Mouse (Mus musculus): ENCODE measurements around the gene Mad1l1. TPM values are rescaled to one million over a fixed set of nuclear protein-coding genes. Genes with fewer than 3 reads are reported as not detected.

Mad1l1 gene
- polyA plus RNA-seq, 1 experiment from 2014 or later, result 44.2 TPM

GRCm38 (mm10) chr5:140194173-140194572, 127.2 kb downstream of the Mad1l1 start:
- Histone ChIP-seq H3K27me3 (ENCODE audit: control insufficient read depth, insufficient read depth, low read length) (no peaks in the 10 kb centered on the region), H3K4me2 (no peak overlapping the region), H3K4me3 (ENCODE audit: low read depth, low read length) (no peak overlapping the region), H3K9me3 (ENCODE audit: control insufficient read depth, low read length) (no peaks in the 10 kb centered on the region), H3K36me3 (ENCODE audit: control insufficient read depth, insufficient read depth, low read length) (no peaks in the 10 kb centered on the region), H3K27ac (ENCODE audit: low read depth, low read length) (no peak overlapping the region), H3K9ac (ENCODE audit: low read length) (no peak overlapping the region), H3K4me1 (ENCODE audit: control insufficient read depth, insufficient read depth, low read length) (peaks cover 6% of the 10 kb centered on the region)
- WGBS, result 55% methylated on average over 11 of the region's 11 CpGs
- DNase-seq (ENCODE audit: low spot score, missing footprints) (peak; percentile 81), ATAC-seq (ENCODE audit: low FRiP score) (no peak)

GRCm38 (mm10) chr5:140191539-140191938, 129.8 kb downstream of the Mad1l1 start:
- Histone ChIP-seq H3K27me3 (ENCODE audit: control insufficient read depth, insufficient read depth, low read length) (no peaks in the 10 kb centered on the region), H3K36me3 (ENCODE audit: control insufficient read depth, insufficient read depth, low read length) (no peaks in the 10 kb centered on the region), H3K9me3 (ENCODE audit: control insufficient read depth, low read length) (no peaks in the 10 kb centered on the region), H3K4me1 (ENCODE audit: control insufficient read depth, insufficient read depth, low read length) (peaks cover 6% of the 10 kb centered on the region), H3K4me3 (ENCODE audit: low read depth, low read length) (no peak overlapping the region), H3K4me2 (no peak overlapping the region), H3K9ac (ENCODE audit: low read length) (no peak overlapping the region), H3K27ac (ENCODE audit: low read depth, low read length) (no peak overlapping the region)
- WGBS, result 77% methylated on average over 4 of the region's 4 CpGs
- ATAC-seq (ENCODE audit: low FRiP score) (no peak), DNase-seq (ENCODE audit: low spot score, missing footprints) (peak; percentile 73)

- Histone ChIP-seq H3K9ac (ENCODE audit: low read length) (no peak overlapping the region), H3K27me3 (ENCODE audit: control insufficient read depth, insufficient read depth, low read length) (no peaks in the 10 kb centered on the region), H3K9me3 (ENCODE audit: control insufficient read depth, low read length) (no peaks in the 10 kb centered on the region), H3K27ac (ENCODE audit: low read depth, low read length) (no peak overlapping the region), H3K36me3 (ENCODE audit: control insufficient read depth, insufficient read depth, low read length) (no peaks in the 10 kb centered on the region), H3K4me2 (no peak overlapping the region), H3K4me3 (ENCODE audit: low read depth, low read length) (no peak overlapping the region), H3K4me1 (ENCODE audit: control insufficient read depth, insufficient read depth, low read length) (no peaks in the 10 kb centered on the region)
- no peak for ATAC-seq (ENCODE audit: low FRiP score)
- WGBS, result 90% methylated on average over 4 of the region's 4 CpGs
- DNase-seq (ENCODE audit: low spot score, missing footprints), result peak; percentile 65
Measured at GRCm38 (mm10) chr5:140186351-140186750, 135.0 kb downstream of the Mad1l1 start.

- WGBS, result 93% methylated on average over 6 of the region's 6 CpGs
- Histone ChIP-seq H3K36me3 (ENCODE audit: control insufficient read depth, insufficient read depth, low read length) (no peaks in the 10 kb centered on the region), H3K9ac (ENCODE audit: low read length) (no peak overlapping the region), H3K4me1 (ENCODE audit: control insufficient read depth, insufficient read depth, low read length) (no peaks in the 10 kb centered on the region), H3K27ac (ENCODE audit: low read depth, low read length) (no peak overlapping the region), H3K4me2 (no peak overlapping the region), H3K9me3 (ENCODE audit: control insufficient read depth, low read length) (no peaks in the 10 kb centered on the region), H3K4me3 (ENCODE audit: low read depth, low read length) (no peak overlapping the region), H3K27me3 (ENCODE audit: control insufficient read depth, insufficient read depth, low read length) (no peaks in the 10 kb centered on the region)
- ATAC-seq (ENCODE audit: low FRiP score) (no peak), DNase-seq (ENCODE audit: low spot score, missing footprints) (no peak)
Measured at GRCm38 (mm10) chr5:140185757-140186156, 135.6 kb downstream of the Mad1l1 start.

- Histone ChIP-seq H3K27me3 (ENCODE audit: control insufficient read depth, insufficient read depth, low read length) (no peaks in the 10 kb centered on the region), H3K4me3 (ENCODE audit: low read depth, low read length) (no peak overlapping the region), H3K9ac (ENCODE audit: low read length) (no peak overlapping the region), H3K4me1 (ENCODE audit: control insufficient read depth, insufficient read depth, low read length) (no peaks in the 10 kb centered on the region), H3K36me3 (ENCODE audit: control insufficient read depth, insufficient read depth, low read length) (no peaks in the 10 kb centered on the region), H3K27ac (ENCODE audit: low read depth, low read length) (no peak overlapping the region), H3K9me3 (ENCODE audit: control insufficient read depth, low read length) (no peaks in the 10 kb centered on the region), H3K4me2 (no peak overlapping the region)
- ATAC-seq (ENCODE audit: low FRiP score), result no peak
- 83% methylated on average over 7 of the region's 7 CpGs for WGBS
- DNase-seq (ENCODE audit: low spot score, missing footprints), result no peak
Measured at GRCm38 (mm10) chr5:140183387-140183786, 138.0 kb downstream of the Mad1l1 start.

GRCm38 (mm10) chr5:140182351-140182750, 139.0 kb downstream of the Mad1l1 start:
- no peak overlapping the region for H3K4me3 ChIP-seq (ENCODE audit: low read depth, low read length)
- H3K36me3 ChIP-seq (ENCODE audit: control insufficient read depth, insufficient read depth, low read length), result no peaks in the 10 kb centered on the region
- DNase-seq (ENCODE audit: low spot score, missing footprints) (peak; percentile 62), ATAC-seq (ENCODE audit: low FRiP score) (no peak)
- H3K9me3 ChIP-seq (ENCODE audit: control insufficient read depth, low read length), result no peaks in the 10 kb centered on the region
- H3K9ac ChIP-seq (ENCODE audit: low read length), result no peak overlapping the region
- no peaks in the 10 kb centered on the region for H3K4me1 ChIP-seq (ENCODE audit: control insufficient read depth, insufficient read depth, low read length)
- 98% methylated on average over 4 of the region's 4 CpGs for WGBS
- no peak overlapping the region for H3K4me2 ChIP-seq
- no peaks in the 10 kb centered on the region for H3K27me3 ChIP-seq (ENCODE audit: control insufficient read depth, insufficient read depth, low read length)
- H3K27ac ChIP-seq (ENCODE audit: low read depth, low read length), result no peak overlapping the region

- Histone ChIP-seq H3K9me3 (ENCODE audit: control insufficient read depth, low read length) (no peaks in the 10 kb centered on the region), H3K36me3 (ENCODE audit: control insufficient read depth, insufficient read depth, low read length) (no peaks in the 10 kb centered on the region), H3K27me3 (ENCODE audit: control insufficient read depth, insufficient read depth, low read length) (no peaks in the 10 kb centered on the region), H3K4me2 (no peak overlapping the region), H3K9ac (ENCODE audit: low read length) (no peak overlapping the region), H3K27ac (ENCODE audit: low read depth, low read length) (no peak overlapping the region), H3K4me1 (ENCODE audit: control insufficient read depth, insufficient read depth, low read length) (peaks cover 1% of the 10 kb centered on the region; the same call in 1 of the 2 replicates), H3K4me3 (ENCODE audit: low read depth, low read length) (no peak overlapping the region)
- DNase-seq (ENCODE audit: low spot score, missing footprints) (no peak), ATAC-seq (ENCODE audit: low FRiP score) (no peak)
- 93% methylated on average over 5 of the region's 5 CpGs for WGBS
Measured at GRCm38 (mm10) chr5:140180016-140180415, 141.3 kb downstream of the Mad1l1 start.

- no peaks in the 10 kb centered on the region for H3K27me3 ChIP-seq (ENCODE audit: control insufficient read depth, insufficient read depth, low read length)
- no peaks in the 10 kb centered on the region for H3K36me3 ChIP-seq (ENCODE audit: control insufficient read depth, insufficient read depth, low read length)
- ATAC-seq (ENCODE audit: low FRiP score), result no peak
- DNase-seq (ENCODE audit: low spot score, missing footprints), result no peak
- H3K9me3 ChIP-seq (ENCODE audit: control insufficient read depth, low read length), result no peaks in the 10 kb centered on the region
- H3K9ac ChIP-seq (ENCODE audit: low read length), result no peak overlapping the region
- 71% methylated on average over 10 of the region's 10 CpGs for WGBS
- no peak overlapping the region for H3K4me3 ChIP-seq (ENCODE audit: low read depth, low read length)
- no peak overlapping the region for H3K4me2 ChIP-seq
- peaks cover 15% of the 10 kb centered on the region for H3K4me1 ChIP-seq (ENCODE audit: control insufficient read depth, insufficient read depth, low read length)
- no peak overlapping the region for H3K27ac ChIP-seq (ENCODE audit: low read depth, low read length)
Measured at GRCm38 (mm10) chr5:140178058-140178690, 143.2 kb downstream of the Mad1l1 start.

GRCm38 (mm10) chr5:140177582-140177981, 143.8 kb downstream of the Mad1l1 start:
- DNase-seq (ENCODE audit: low spot score, missing footprints), result no peak
- no peak overlapping the region for H3K9ac ChIP-seq (ENCODE audit: low read length)
- H3K4me1 ChIP-seq (ENCODE audit: control insufficient read depth, insufficient read depth, low read length), result peaks cover 15% of the 10 kb centered on the region
- no peak for ATAC-seq (ENCODE audit: low FRiP score)
- H3K27ac ChIP-seq (ENCODE audit: low read depth, low read length), result no peak overlapping the region
- no peaks in the 10 kb centered on the region for H3K36me3 ChIP-seq (ENCODE audit: control insufficient read depth, insufficient read depth, low read length)
- H3K27me3 ChIP-seq (ENCODE audit: control insufficient read depth, insufficient read depth, low read length), result no peaks in the 10 kb centered on the region
- WGBS, result 83% methylated on average over 8 of the region's 8 CpGs
- H3K4me2 ChIP-seq, result no peak overlapping the region
- no peak overlapping the region for H3K4me3 ChIP-seq (ENCODE audit: low read depth, low read length)
- no peaks in the 10 kb centered on the region for H3K9me3 ChIP-seq (ENCODE audit: control insufficient read depth, low read length)
